Mouse (Mus musculus) ES-Bruce4 (cell line): ENCODE data around the gene Mylk. TPM values are rescaled to one million over a fixed set of nuclear protein-coding genes. Genes with fewer than 3 reads are reported as not detected.

Source experiments
- H3K27ac ChIP-seq: 2 replicates; pipeline ENCODE4 v1.5.1; 2012; ENCODE audit warnings: low read length, inconsistent platforms; ENCODE audit not compliant: insufficient read depth
- H3K27me3 ChIP-seq: 2 replicates; pipeline ENCODE4 v1.6.1; 2012; ENCODE audit warnings: mild to moderate bottlenecking, low read length, inconsistent platforms; ENCODE audit not compliant: control insufficient read depth, poor library complexity, insufficient read depth, severe bottlenecking
- H3K36me3 ChIP-seq: 2 replicates; pipeline ENCODE4 v1.6.1; 2012; ENCODE audit warnings: inconsistent platforms, mild to moderate bottlenecking, low read length, moderate library complexity; ENCODE audit not compliant: control insufficient read depth, poor library complexity, insufficient read depth, severe bottlenecking
- H3K4me1 ChIP-seq: one replicate; pipeline ENCODE4 v1.8.1; 2011; ENCODE audit warnings: low read length; ENCODE audit not compliant: control insufficient read depth, insufficient read depth
- H3K4me3 ChIP-seq: 2 replicates; pipeline ENCODE4 v1.5.1; 2011; ENCODE audit warnings: low read depth, mild to moderate bottlenecking, low read length
- H3K9ac ChIP-seq: 2 replicates; pipeline ENCODE4 v1.6.1; 2012; ENCODE audit warnings: low read depth, mild to moderate bottlenecking, inconsistent platforms; ENCODE audit not compliant: poor library complexity, severe bottlenecking
- H3K9me3 ChIP-seq: replicated peaks from 2 replicates; pipeline ENCODE4 v1.6.1; 2012; ENCODE audit warnings: mild to moderate bottlenecking, low read length, inconsistent platforms; ENCODE audit not compliant: control insufficient read depth, poor library complexity, insufficient read depth, severe bottlenecking
- CTCF ChIP-seq: IDR thresholded peaks from one replicate; pipeline ENCODE4 v1.8.1; 2011; ENCODE audit warnings: low read depth, low read length
- EP300 ChIP-seq: IDR thresholded peaks from 2 replicates; pipeline ENCODE4 v1.6.1; 2011; ENCODE audit warnings: low read depth, low read length; ENCODE audit not compliant: insufficient read depth
- POLR2A ChIP-seq: IDR thresholded peaks from one replicate; pipeline ENCODE4 v1.8.1; 2011; ENCODE audit warnings: low read length; ENCODE audit not compliant: insufficient read depth
- polyA plus RNA-seq: library from polyadenylated mRNA; stranded (reverse); fragments of >200 nt; gene quantifications from 2 replicates; pipeline ENCODE4 v1.2.4, GENCODE M21; 2011; ENCODE audit warnings: low read depth; ENCODE audit not compliant: missing spikeins, insufficient read depth, insufficient read length

The Mylk gene
- polyA plus RNA-seq, 1 experiment = 1.4 TPM

DNA sequence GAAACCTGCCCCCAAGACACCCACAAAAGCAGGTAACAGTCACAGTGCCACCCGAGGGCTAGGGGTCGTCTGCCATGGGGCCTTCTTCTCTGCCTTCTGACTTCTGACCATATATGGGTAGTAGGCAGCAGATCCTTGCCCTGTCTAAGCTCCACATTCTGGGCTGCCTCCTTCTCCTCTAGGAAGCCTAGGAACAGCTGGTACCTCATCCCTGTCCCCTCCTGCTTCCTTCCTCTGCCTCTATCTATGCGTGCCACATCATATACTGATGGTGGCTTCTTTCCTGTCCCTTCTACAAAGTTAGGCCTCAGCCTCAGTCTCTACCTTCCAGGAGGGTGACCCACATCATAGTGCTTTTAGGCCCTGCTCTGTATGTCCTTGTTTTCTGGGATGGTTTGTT lies 207.8 kb downstream of the Mylk start:
- Histone ChIP-seq H3K9ac (no peak overlapping the region), H3K27ac (no peak overlapping the region), H3K27me3 (no peaks in the 10 kb centered on the region), H3K36me3 (no peaks in the 10 kb centered on the region), H3K4me1 (no peaks in the 10 kb centered on the region), H3K9me3 (no peaks in the 10 kb centered on the region), H3K4me3 (no peak overlapping the region)
- TF ChIP-seq EP300 = no peak
- TF ChIP-seq CTCF = no peak
- TF ChIP-seq POLR2A = no peak

DNA sequence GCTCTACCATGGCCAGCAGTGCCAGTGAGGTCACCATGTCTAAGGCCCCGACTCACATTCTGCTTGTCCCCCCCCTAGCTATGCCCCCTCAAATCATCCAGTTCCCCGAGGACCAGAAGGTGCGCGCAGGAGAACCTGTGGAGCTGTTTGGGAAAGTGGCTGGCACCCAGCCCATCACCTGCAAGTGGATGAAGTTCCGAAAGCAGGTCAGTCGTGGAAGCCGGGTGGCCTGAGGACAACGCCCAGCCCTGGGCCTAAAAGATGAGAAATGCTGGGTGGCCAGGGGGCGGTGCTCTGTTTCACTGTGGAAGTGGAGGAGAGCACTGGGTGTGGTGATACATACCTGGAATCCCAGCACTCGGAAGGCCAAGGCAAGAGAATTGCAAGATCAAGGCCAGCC lies 208.5 kb downstream of the Mylk start:
- TF ChIP-seq CTCF (no peak), EP300 (no peak), POLR2A (no peak)
- Histone ChIP-seq H3K4me1 (no peaks in the 10 kb centered on the region), H3K4me3 (no peak overlapping the region), H3K27ac (no peak overlapping the region), H3K36me3 (no peaks in the 10 kb centered on the region), H3K9ac (no peak overlapping the region), H3K27me3 (no peaks in the 10 kb centered on the region), H3K9me3 (no peaks in the 10 kb centered on the region)

DNA sequence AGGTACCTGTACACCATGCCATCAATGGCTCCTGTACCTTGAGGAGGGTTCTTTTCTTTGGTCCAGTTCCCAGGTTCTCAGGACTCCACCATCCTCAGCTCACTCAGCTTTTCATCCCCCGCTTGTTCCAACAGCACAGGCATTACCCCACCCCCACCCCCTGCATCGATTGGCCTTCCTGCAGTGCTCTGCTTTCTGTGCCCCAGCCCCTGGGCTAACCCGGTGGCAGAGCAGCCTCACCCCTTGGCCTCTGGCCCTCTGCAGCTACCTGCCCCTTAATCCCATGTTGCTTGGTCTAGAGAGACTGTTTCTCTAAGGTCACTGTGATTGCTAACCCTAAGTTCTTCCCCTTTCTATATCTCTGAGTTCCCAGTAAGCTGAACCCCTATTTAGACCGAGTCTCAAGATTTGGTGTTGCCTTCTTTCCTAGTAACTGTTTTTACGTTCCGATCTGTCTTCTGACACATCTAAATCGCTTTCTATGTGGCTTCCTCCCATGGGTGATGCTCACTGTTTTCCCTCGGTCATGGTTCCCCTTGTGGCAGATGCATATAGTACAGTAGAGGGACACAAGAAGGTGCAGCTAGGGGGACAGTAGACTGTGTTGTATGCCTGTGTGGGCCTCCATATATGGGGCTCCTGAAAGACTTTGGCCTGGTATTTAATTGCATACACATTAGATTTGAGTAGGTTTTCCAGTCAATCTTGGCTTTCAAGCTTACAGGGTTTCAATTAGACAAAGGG lies 212.6 kb downstream of the Mylk start:
- Histone ChIP-seq H3K9ac (no peak overlapping the region), H3K9me3 (no peaks in the 10 kb centered on the region), H3K36me3 (no peaks in the 10 kb centered on the region), H3K4me1 (no peaks in the 10 kb centered on the region), H3K4me3 (no peak overlapping the region), H3K27me3 (no peaks in the 10 kb centered on the region), H3K27ac (no peak overlapping the region)
- TF ChIP-seq POLR2A = no peak
- TF ChIP-seq EP300 = no peak
- no peak for TF ChIP-seq CTCF

DNA sequence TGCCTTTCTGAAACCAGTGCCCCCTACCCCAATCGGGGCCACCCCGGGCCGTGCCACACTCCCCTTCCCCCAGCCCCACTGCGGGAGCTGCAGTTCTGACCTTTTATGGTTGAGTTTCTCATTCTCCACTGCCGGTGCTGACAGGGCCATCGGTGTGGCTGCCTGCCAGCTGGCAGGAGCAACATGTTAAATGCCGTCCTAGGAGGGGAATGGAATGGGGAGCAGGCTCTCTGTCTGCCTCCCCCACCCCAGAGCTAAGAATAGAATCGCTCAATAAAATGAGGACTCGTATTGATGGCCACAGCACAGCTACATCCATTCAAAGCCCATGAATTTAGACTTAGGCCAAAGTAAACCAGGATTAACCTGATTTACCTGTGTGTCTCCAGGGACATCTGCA lies 213.7 kb downstream of the Mylk start:
- Histone ChIP-seq H3K27me3 (no peaks in the 10 kb centered on the region), H3K9me3 (no peaks in the 10 kb centered on the region), H3K4me3 (no peak overlapping the region), H3K9ac (no peak overlapping the region), H3K27ac (no peak overlapping the region), H3K4me1 (no peaks in the 10 kb centered on the region), H3K36me3 (no peaks in the 10 kb centered on the region)
- TF ChIP-seq EP300 (no peak), CTCF (no peak), POLR2A (no peak)

DNA sequence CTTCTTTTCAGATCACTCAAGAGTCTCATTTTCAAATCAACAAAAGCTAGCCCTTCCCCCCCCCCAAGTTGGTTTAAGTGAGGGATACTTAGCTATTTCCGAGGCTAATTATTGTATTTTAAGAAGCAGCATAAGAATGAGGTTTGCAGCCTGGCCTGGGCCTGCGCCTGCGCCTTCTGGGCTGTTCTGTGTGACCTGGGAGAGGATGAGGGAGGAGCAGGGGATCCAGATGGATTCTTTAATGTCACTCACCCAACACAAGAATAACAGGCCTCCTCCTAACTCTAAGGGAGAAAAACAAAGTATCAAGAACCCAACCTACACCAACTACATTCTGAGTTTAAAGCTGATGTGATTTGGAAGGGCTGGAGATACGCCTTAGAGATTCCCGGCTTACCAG lies 214.3 kb downstream of the Mylk start:
- no peak overlapping the region for H3K4me3 ChIP-seq
- H3K27ac ChIP-seq = no peak overlapping the region
- H3K27me3 ChIP-seq = no peaks in the 10 kb centered on the region
- H3K4me1 ChIP-seq = no peaks in the 10 kb centered on the region
- H3K9ac ChIP-seq = no peak overlapping the region
- H3K36me3 ChIP-seq = no peaks in the 10 kb centered on the region
- no peaks in the 10 kb centered on the region for H3K9me3 ChIP-seq
- TF ChIP-seq CTCF (no peak), EP300 (no peak), POLR2A (no peak)

DNA sequence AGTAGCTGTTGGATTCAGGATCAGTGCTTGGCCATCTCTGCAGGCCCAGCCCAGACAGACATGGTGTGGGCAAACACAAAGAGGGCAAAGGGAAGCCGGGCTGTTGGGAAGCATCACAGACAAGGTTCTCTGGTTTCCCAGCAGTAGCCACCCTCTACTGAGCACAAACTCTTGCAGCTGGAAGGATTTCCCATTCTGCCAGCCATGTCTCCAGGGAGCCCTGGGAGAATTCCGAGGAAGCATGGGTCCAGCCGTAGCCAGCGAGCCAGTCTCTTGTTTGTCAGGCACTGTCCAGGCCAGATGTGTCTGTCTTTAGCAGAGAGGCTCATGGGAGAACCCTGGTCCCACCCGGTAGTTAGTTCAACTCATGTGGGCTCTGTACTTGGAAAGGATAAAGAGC lies 215.2 kb downstream of the Mylk start:
- no peaks in the 10 kb centered on the region for H3K9me3 ChIP-seq

More for the DNA sequence above, 215.2 kb downstream of the Mylk start:
- H3K4me1 ChIP-seq = no peaks in the 10 kb centered on the region
- H3K27me3 ChIP-seq = no peaks in the 10 kb centered on the region
- TF ChIP-seq CTCF = no peak
- no peak for TF ChIP-seq POLR2A
- no peak for TF ChIP-seq EP300
- H3K4me3 ChIP-seq = no peak overlapping the region
- no peak overlapping the region for H3K27ac ChIP-seq
- no peaks in the 10 kb centered on the region for H3K36me3 ChIP-seq
- no peak overlapping the region for H3K9ac ChIP-seq
